Mouse (Mus musculus) ES-E14 (cell line): ENCODE results near the gene H3f3a.

Experiments
- HCFC1 ChIP-seq: IDR thresholded peaks from 2 replicates; pipeline ENCODE4 v1.6.1; 2012; ENCODE audit warnings: low read length, inconsistent platforms, borderline replicate concordance; ENCODE audit not compliant: insufficient read depth
- MAFK ChIP-seq: IDR thresholded peaks from 2 replicates; pipeline ENCODE4 v1.6.1; 2014; ENCODE audit warnings: mild to moderate bottlenecking, low read depth, low read length, inconsistent platforms; ENCODE audit not compliant: insufficient read depth
- ZC3H11A ChIP-seq: IDR thresholded peaks from 2 replicates; pipeline ENCODE4 v1.6.1; 2012; ENCODE audit warnings: low read depth, mild to moderate bottlenecking, inconsistent platforms, low read length, borderline replicate concordance
- ZNF384 ChIP-seq: IDR thresholded peaks from 2 replicates; pipeline ENCODE4 v1.6.1; 2012; ENCODE audit warnings: low read depth, low read length, inconsistent platforms

- TF ChIP-seq MAFK, result no peak
- TF ChIP-seq HCFC1, result no peak
- TF ChIP-seq ZNF384, result no peak
- TF ChIP-seq ZC3H11A, result no peak
Measured at GRCm38 (mm10) chr1:180775849-180776493, 37.8 kb downstream of the H3f3a start.
